Mouse (Mus musculus): ENCODE measurements at regions not wholly inside any gene's neighbourhood (a gene's known extent, or its start where the extent isn't known, plus 50 kb on each side); places are given as distances from the start of the nearest gene placed in this dataset.

DNA sequence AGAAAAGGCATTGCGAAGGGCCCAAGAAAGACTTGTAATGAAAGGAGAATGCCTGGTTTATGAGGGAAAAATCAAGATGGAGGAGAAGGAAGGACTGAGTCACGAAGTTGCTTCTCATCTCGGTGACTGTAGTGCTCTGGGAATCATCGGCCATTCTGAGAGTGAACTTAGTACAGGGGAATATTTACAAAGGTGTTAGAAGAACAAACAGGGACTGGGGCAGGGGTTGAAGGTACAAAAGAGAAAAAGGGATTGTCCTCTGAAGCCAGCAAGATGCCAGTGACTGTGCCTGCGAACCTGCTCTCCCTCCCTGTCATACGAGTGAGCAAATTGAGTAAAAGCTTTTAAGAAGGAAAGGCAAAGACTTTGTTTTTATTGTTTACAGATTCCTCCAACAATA, 78.1 kb upstream of the Ywhaq start:
- TF ChIP-seq CTCF (IDR thresholded peaks at IDR 0.05; ENCODE audit: insufficient read depth, low read depth, low read length) (no peak), POLR2A (IDR thresholded peaks at IDR 0.05; ENCODE audit: insufficient read depth, low read depth, low read length) (no peak)
